Mouse (Mus musculus) ES-E14 (cell line): ENCODE data around the gene Mast1. TPM values are rescaled to one million over a fixed set of nuclear protein-coding genes. Genes with fewer than 3 reads are reported as not detected.

Experiments used
- DNase-seq: peaks from one replicate; pipeline ENCODE4 v3.0.0-alpha.2; 2013; ENCODE audit warnings: low read depth, low spot score
- H3K27ac ChIP-seq: 2 replicates; pipeline ENCODE4 v1.5.1; 2012; ENCODE audit warnings: low read depth, mild to moderate bottlenecking, low read length, moderate library complexity, mixed read lengths; ENCODE audit not compliant: poor library complexity, insufficient read depth, severe bottlenecking
- H3K36me3 ChIP-seq: 2 replicates; pipeline ENCODE4 v1.6.1; 2012; ENCODE audit warnings: mild to moderate bottlenecking, low read length, moderate library complexity, mixed read lengths; ENCODE audit not compliant: control insufficient read depth, poor library complexity, insufficient read depth, severe bottlenecking
- H3K4me1 ChIP-seq, 2 experiments: fragments of 150-350 bp in 1 of 2; sonication (generic) in 1 of 2; 2 replicates each; pipeline ENCODE4 v1.6.1; 2012; ENCODE audit warnings: low read length in 2 of 2, mild to moderate bottlenecking in 1 of 2, mixed read lengths in 1 of 2; ENCODE audit not compliant: control insufficient read depth in 2 of 2, insufficient read depth in 2 of 2, poor library complexity in 1 of 2
- H3K4me3 ChIP-seq, 2 experiments: fragments of 150-350 bp in 1 of 2; sonication (generic) in 1 of 2; 2 replicates each; pipeline ENCODE4 v1.5.1; 2012; ENCODE audit warnings: low read length in 2 of 2, low read depth in 1 of 2, mild to moderate bottlenecking in 1 of 2, mixed read lengths in 1 of 2; ENCODE audit not compliant: insufficient read depth in 1 of 2, poor library complexity in 1 of 2, severe bottlenecking in 1 of 2
- H3K9ac ChIP-seq: 2 replicates; pipeline ENCODE4 v1.6.1; 2012; ENCODE audit warnings: low read depth, mild to moderate bottlenecking, low read length, mixed read lengths; ENCODE audit not compliant: poor library complexity, insufficient read depth, severe bottlenecking
- H3K9me3 ChIP-seq: fragments of 150-350 bp; sonication (generic); 2 replicates; pipeline ENCODE4 v1.6.1; 2012; ENCODE audit warnings: low read depth, mild to moderate bottlenecking, low read length; ENCODE audit not compliant: control insufficient read depth, insufficient read depth
- CHD2 ChIP-seq: IDR thresholded peaks from 2 replicates; pipeline ENCODE4 v1.6.1; 2014; ENCODE audit warnings: mild to moderate bottlenecking, low read depth, low read length, inconsistent platforms
- HCFC1 ChIP-seq: IDR thresholded peaks from 2 replicates; pipeline ENCODE4 v1.6.1; 2012; ENCODE audit warnings: low read length, inconsistent platforms, borderline replicate concordance; ENCODE audit not compliant: insufficient read depth
- MAFK ChIP-seq: IDR thresholded peaks from 2 replicates; pipeline ENCODE4 v1.6.1; 2014; ENCODE audit warnings: mild to moderate bottlenecking, low read depth, low read length, inconsistent platforms; ENCODE audit not compliant: insufficient read depth
- ZC3H11A ChIP-seq: IDR thresholded peaks from 2 replicates; pipeline ENCODE4 v1.6.1; 2012; ENCODE audit warnings: low read depth, mild to moderate bottlenecking, inconsistent platforms, low read length, borderline replicate concordance
- ZNF384 ChIP-seq: IDR thresholded peaks from 2 replicates; pipeline ENCODE4 v1.6.1; 2012; ENCODE audit warnings: low read depth, low read length, inconsistent platforms
- in situ Hi-C, 2 experiments: fragments of 600-800 bp; cut with MboI; formaldehyde crosslinking; loops; one replicate each; pipeline ENCODE4 v1.15.1; 2025; ENCODE audit warnings: low sequenced_read_pairs in 2 of 2, inconsistent platforms in 1 of 2; ENCODE audit not compliant: unreplicated experiment in 2 of 2
- total RNA-seq: library from RNA; depleted of rRNA; stranded (reverse); fragments of 300-350 nt; gene quantifications from 2 replicates; pipeline ENCODE4 v1.2.3, GENCODE M21; 2012

Gene Mast1
- total RNA-seq, 1 experiment, result 1.4 TPM

DNA sequence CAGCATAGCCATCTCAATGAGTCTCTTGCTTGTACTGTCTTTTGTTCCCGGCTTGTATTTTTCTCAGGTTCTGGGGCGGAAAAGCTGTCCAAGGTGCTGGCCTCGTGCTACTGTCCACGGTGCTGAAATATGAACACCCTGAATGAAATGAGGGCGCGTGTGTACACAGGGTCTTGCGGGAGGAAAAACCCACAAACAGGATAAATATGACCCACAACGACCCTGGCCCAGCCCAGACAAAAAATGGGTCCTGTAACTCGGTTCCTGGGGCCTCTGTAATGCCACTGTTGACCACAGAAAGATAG is 10.0 kb upstream of the Mast1 start:
- DNase-seq, result no peak
- in situ Hi-C loops, result no loop called here
- H3K9me3 ChIP-seq, result no peaks in the 10 kb centered on the region
- H3K9ac ChIP-seq, result no peak overlapping the region
- TF ChIP-seq ZC3H11A (no peak), ZNF384 (no peak), MAFK (no peak), CHD2 (no peak), HCFC1 (no peak)
- no peaks in the 10 kb centered on the region for H3K36me3 ChIP-seq
- peaks cover 2 to 5% of the 10 kb centered on the region in 2 experiments; a peak in 1 of 4 replicates for H3K4me1 ChIP-seq
- H3K4me3 ChIP-seq, result no peak overlapping the region
- H3K27ac ChIP-seq, result no peak overlapping the region

DNA sequence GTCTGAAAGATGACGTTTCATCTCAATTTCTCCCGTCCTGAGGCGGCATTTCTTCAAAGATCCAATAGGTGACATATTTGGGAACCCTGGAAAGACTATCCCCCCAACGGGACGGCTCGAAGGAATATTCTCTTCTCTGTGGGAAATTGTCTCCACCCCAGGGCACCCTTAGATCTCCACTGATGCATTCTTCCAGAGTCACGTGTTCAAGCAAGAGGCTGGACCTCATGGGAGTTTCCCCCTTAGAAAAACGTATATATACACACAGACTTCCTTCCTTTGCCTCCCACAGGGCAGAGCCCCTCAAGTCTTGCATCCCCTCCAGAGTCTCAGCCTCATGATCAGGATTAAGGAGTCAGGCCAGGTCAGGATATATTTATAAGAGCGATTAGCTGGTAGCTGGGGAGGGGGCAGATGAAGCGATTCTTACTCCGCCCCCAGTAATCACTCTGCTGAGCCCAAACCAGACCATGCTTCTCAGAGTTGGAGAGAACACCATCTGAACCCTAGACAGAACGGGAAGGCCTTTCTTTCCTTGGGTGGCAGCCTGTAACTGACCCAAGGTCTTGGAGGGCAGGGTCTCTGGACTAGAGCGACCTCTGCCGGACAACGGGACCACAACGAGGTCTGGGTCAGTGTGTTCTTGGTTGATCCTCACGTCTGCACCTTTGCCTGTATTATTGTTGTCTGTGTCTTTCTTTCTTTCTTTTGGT is 9.5 kb upstream of the Mast1 start, which contains the start of gene Rtbdn:
Gene Rtbdn, plus strand, starts transcription at position 464 of the 713 bp plus-strand sequence.
- Histone ChIP-seq H3K9me3 (no peaks in the 10 kb centered on the region), H3K9ac (peak within 1 kb of the TSS; percentile 40; the same call in 1 of the 2 replicates), H3K27ac (peak within 1 kb of the TSS; percentile 36; the same call in 1 of the 2 replicates), H3K4me3 (peak within 1 kb of the TSS; percentile 72 to 93), H3K4me1 (peaks cover 2 to 5% of the 10 kb centered on the region in 2 experiments; a peak in 1 of 4 replicates), H3K36me3 (no peaks in the 10 kb centered on the region)
- in situ Hi-C loops, result no loop called here
- no peak for DNase-seq
- TF ChIP-seq MAFK, result no peak
- no peak for TF ChIP-seq CHD2
- no peak for TF ChIP-seq HCFC1
- TF ChIP-seq ZC3H11A, result no peak
- TF ChIP-seq ZNF384, result no peak

DNA sequence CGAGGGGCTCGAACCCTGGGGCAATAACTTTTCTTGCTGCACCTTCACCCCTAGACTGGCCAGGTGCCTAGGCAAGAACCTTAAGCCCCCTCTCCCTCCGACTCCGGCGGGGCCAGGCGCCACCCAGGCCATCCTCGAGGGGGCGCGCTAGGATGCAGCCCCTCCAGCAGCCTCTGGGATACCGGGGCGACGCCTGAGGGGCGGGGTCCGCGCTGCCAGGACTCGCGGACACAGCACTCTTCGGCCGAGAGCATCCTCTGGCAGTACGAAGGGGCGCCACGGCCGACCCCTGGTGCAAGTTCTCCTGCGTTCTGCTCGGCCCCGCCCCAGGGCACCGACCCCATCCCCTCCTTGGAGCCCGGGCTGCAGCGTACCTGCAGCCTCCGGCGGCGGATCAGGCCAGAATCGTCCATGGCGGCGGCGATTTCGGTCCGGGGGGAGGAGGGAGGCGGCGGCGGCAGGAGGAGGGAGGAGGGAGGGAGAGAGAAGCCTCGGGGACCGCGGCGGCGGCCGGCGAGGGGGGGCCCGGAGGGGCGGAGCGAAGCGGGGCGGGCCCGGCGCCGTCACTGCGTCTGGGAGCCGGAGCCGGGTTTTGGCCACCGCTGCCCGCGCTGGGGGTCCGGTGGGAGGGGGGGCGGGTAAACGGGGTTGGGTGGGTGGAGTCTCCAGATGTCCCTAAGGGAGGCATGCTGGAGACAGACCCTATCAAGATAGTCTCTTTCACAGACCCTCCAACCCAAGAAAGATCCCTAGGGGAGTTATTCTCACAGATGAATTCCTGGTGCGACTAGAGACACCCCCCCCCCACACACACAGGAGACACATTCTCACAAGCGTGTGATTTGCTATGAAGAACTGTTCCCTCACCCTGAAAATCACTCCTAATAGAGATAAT is 8.7 kb upstream of the Mast1 start:
- H3K4me1 ChIP-seq, result peaks cover 2 to 5% of the 10 kb centered on the region in 2 experiments; a peak in 1 of 4 replicates
- H3K27ac ChIP-seq, result peak overlapping the region; percentile 36; the same call in 1 of the 2 replicates
- H3K9ac ChIP-seq, result peak overlapping the region; percentile 40; the same call in 1 of the 2 replicates
- H3K4me3 ChIP-seq, result peak overlapping the region; percentile 72 to 93
- H3K36me3 ChIP-seq, result no peaks in the 10 kb centered on the region
- TF ChIP-seq ZC3H11A (no peak), CHD2 (no peak), ZNF384 (no peak), MAFK (no peak), HCFC1 (no peak)
- no peaks in the 10 kb centered on the region for H3K9me3 ChIP-seq
- DNase-seq, result no peak
- in situ Hi-C loops, result no loop called here

DNA sequence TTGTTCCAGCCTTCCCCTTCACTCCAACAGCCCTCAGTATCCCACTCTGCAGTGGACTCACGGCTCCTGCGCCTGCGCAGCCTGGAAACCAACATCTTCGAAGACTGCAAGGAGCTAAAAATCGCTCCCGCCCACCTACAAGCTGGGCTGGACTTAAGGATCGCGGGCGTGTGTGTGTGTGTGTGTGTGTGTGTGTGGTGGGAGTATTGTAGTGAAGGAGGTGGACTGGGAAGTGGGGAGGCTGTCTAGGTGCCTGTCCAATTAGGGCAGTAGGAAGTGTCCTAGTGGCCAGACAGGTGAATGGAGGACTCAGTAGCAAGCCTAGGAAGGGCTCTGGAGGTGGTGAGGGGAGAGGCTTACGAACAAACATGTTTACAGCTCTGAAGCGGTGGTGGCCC is 8.1 kb upstream of the Mast1 start:
- TF ChIP-seq ZC3H11A, result no peak
- no peak for TF ChIP-seq MAFK
- no peak for TF ChIP-seq CHD2
- no peak for TF ChIP-seq HCFC1
- TF ChIP-seq ZNF384, result no peak
- H3K36me3 ChIP-seq, result no peaks in the 10 kb centered on the region
- no peak for DNase-seq
- H3K4me3 ChIP-seq, result peak overlapping the region; percentile 72 to 93
- no peak overlapping the region for H3K9ac ChIP-seq
- H3K9me3 ChIP-seq, result no peaks in the 10 kb centered on the region
- in situ Hi-C loops, result no loop called here
- peaks cover 2 to 5% of the 10 kb centered on the region in 2 experiments; a peak in 1 of 4 replicates for H3K4me1 ChIP-seq
- H3K27ac ChIP-seq, result no peak overlapping the region
